Mouse (Mus musculus) ES-E14 (cell line): ENCODE measurements around the gene Bex2. TPM values are rescaled to one million over a fixed set of nuclear protein-coding genes. Genes with fewer than 3 reads are reported as not detected.

Source experiments
- DNase-seq: peaks from one replicate; pipeline ENCODE4 v3.0.0-alpha.2; 2013; ENCODE audit warnings: low read depth, low spot score
- H3K27ac ChIP-seq: 2 replicates; pipeline ENCODE4 v1.5.1; 2012; ENCODE audit warnings: low read depth, mild to moderate bottlenecking, low read length, moderate library complexity, mixed read lengths; ENCODE audit not compliant: poor library complexity, insufficient read depth, severe bottlenecking
- H3K36me3 ChIP-seq: 2 replicates; pipeline ENCODE4 v1.6.1; 2012; ENCODE audit warnings: mild to moderate bottlenecking, low read length, moderate library complexity, mixed read lengths; ENCODE audit not compliant: control insufficient read depth, poor library complexity, insufficient read depth, severe bottlenecking
- H3K4me1 ChIP-seq, 2 experiments: fragments of 150-350 bp in 1 of 2; sonication (generic) in 1 of 2; 2 replicates each; pipeline ENCODE4 v1.6.1; 2012; ENCODE audit warnings: low read length in 2 of 2, mild to moderate bottlenecking in 1 of 2, mixed read lengths in 1 of 2; ENCODE audit not compliant: control insufficient read depth in 2 of 2, insufficient read depth in 2 of 2, poor library complexity in 1 of 2
- H3K4me3 ChIP-seq, 2 experiments: fragments of 150-350 bp in 1 of 2; sonication (generic) in 1 of 2; 2 replicates each; pipeline ENCODE4 v1.5.1; 2012; ENCODE audit warnings: low read length in 2 of 2, low read depth in 1 of 2, mild to moderate bottlenecking in 1 of 2, mixed read lengths in 1 of 2; ENCODE audit not compliant: insufficient read depth in 1 of 2, poor library complexity in 1 of 2, severe bottlenecking in 1 of 2
- H3K9ac ChIP-seq: 2 replicates; pipeline ENCODE4 v1.6.1; 2012; ENCODE audit warnings: low read depth, mild to moderate bottlenecking, low read length, mixed read lengths; ENCODE audit not compliant: poor library complexity, insufficient read depth, severe bottlenecking
- H3K9me3 ChIP-seq: fragments of 150-350 bp; sonication (generic); 2 replicates; pipeline ENCODE4 v1.6.1; 2012; ENCODE audit warnings: low read depth, mild to moderate bottlenecking, low read length; ENCODE audit not compliant: control insufficient read depth, insufficient read depth
- CHD2 ChIP-seq: IDR thresholded peaks from 2 replicates; pipeline ENCODE4 v1.6.1; 2014; ENCODE audit warnings: mild to moderate bottlenecking, low read depth, low read length, inconsistent platforms
- HCFC1 ChIP-seq: IDR thresholded peaks from 2 replicates; pipeline ENCODE4 v1.6.1; 2012; ENCODE audit warnings: low read length, inconsistent platforms, borderline replicate concordance; ENCODE audit not compliant: insufficient read depth
- MAFK ChIP-seq: IDR thresholded peaks from 2 replicates; pipeline ENCODE4 v1.6.1; 2014; ENCODE audit warnings: mild to moderate bottlenecking, low read depth, low read length, inconsistent platforms; ENCODE audit not compliant: insufficient read depth
- ZC3H11A ChIP-seq: IDR thresholded peaks from 2 replicates; pipeline ENCODE4 v1.6.1; 2012; ENCODE audit warnings: low read depth, mild to moderate bottlenecking, inconsistent platforms, low read length, borderline replicate concordance
- ZNF384 ChIP-seq: IDR thresholded peaks from 2 replicates; pipeline ENCODE4 v1.6.1; 2012; ENCODE audit warnings: low read depth, low read length, inconsistent platforms
- in situ Hi-C, 2 experiments: fragments of 600-800 bp; cut with MboI; formaldehyde crosslinking; loops; one replicate each; pipeline ENCODE4 v1.15.1; 2025; ENCODE audit warnings: low sequenced_read_pairs in 2 of 2, inconsistent platforms in 1 of 2; ENCODE audit not compliant: unreplicated experiment in 2 of 2
- total RNA-seq: library from RNA; depleted of rRNA; stranded (reverse); fragments of 300-350 nt; gene quantifications from 2 replicates; pipeline ENCODE4 v1.2.3, GENCODE M21; 2012; rRNA removed

Gene Bex2
- total RNA-seq, 1 experiment: 54.1 TPM

- no peak for DNase-seq
- H3K4me3 ChIP-seq: no peak overlapping the region
- in situ Hi-C loops: no loop called here
- H3K9ac ChIP-seq: no peak overlapping the region
- no peaks in the 10 kb centered on the region for H3K36me3 ChIP-seq
- no peak for TF ChIP-seq MAFK
- no peak for TF ChIP-seq CHD2
- TF ChIP-seq HCFC1: no peak
- TF ChIP-seq ZNF384: no peak
- no peak for TF ChIP-seq ZC3H11A
- no peaks in the 10 kb centered on the region for H3K9me3 ChIP-seq
- H3K4me1 ChIP-seq: no peaks in the 10 kb centered on the region
- no peak overlapping the region for H3K27ac ChIP-seq
Measured at GRCm38 (mm10) chrX:136030331-136030730, 37.7 kb downstream of the Bex2 start.

Other genes starting within 250 kb of the Bex2 start
- gene Gprasp2, start 229.2 kb downstream of the Bex2 start, total RNA-seq: 11.8 and 16.3 TPM in 2 replicates
- gene Arxes2, start 74.4 kb downstream of the Bex2 start, total RNA-seq: 54.2 and 89.3 TPM in 2 replicates
- gene Arxes1, start 34.9 kb downstream of the Bex2 start, total RNA-seq: 17.7 and 30.7 TPM in 2 replicates
- 3.0 and 6.6 TPM in 2 replicates for gene Nxf3, start 17.0 kb upstream of the Bex2 start, total RNA-seq
- 49.2 and 68.7 TPM in 2 replicates for gene Bex4, start 70.8 kb upstream of the Bex2 start, total RNA-seq
- 35.5 and 76.2 TPM in 2 replicates for gene Tceal8, start 104.1 kb upstream of the Bex2 start, total RNA-seq
- gene Tceal5, start 135.6 kb upstream of the Bex2 start, total RNA-seq: 1.6 and 6.2 TPM in 2 replicates
- 1.2 and 2.8 TPM in 2 replicates for gene Tceal7, start 146.5 kb upstream of the Bex2 start, total RNA-seq
- gene Bex1, start 147.3 kb upstream of the Bex2 start, total RNA-seq: 389 and 461 TPM in 2 replicates
- 121 and 243 TPM in 2 replicates for gene Tceal9, start 176.8 kb upstream of the Bex2 start, total RNA-seq
- gene Bex3, start 202.0 kb upstream of the Bex2 start, total RNA-seq: 358 and 629 TPM in 2 replicates